11 mouse cellular contexts compared by ENCODE assay signal in the genomic region with DNA sequence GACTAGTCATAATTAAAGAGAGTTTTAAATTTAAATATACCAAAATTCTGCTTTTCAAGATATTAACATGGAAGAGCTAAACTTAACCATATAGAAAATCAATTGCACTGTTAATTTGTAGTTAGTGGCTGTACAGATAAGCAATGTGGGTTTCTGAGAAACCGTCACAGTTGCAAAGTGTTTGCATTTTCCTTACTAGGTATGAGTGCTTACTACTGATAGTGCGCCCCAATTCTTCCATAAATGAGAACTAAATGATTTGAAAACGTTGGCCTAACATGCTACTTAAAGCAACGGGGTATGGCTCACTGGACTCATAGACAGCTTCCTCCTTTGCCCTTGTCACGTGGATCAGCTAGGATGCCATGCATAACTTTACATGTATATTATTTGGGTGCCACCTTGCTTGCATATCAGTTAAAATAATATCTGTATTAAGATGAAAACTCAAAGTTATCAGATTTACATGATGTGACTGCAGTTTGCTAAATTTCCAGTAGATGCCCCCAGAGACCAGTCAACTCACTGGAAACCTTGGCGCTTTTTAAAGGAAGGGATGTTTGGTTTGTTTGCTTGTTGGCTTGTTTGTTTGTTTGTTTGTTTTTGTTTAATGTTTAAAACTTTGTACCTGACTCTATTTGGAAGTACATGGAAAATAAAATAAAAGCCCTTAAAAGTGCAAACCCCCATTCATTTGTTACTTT. TPM values are rescaled to one million over a fixed set of nuclear protein-coding genes. Genes with fewer than 3 reads are reported as not detected.
DNase-seq lines count a peak whose midpoint lies in the region; ATAC-seq and TF ChIP-seq lines count a peak whose summit lies in the region.
"Had no signal": no experiment of that assay in that cellular context is flagged by ENCODE, and none has a peak within 500 bp of the region (broad histone marks: within the 10 kb centered on the region; RNA-seq: fewer than 3 reads in every experiment).

No protein-coding gene starts in this region.

- no peak overlapping the region for H3K4me2 ChIP-seq in kidney, embryonic 14.5 days (replicated peaks; ENCODE audit: low read depth, low read length)
- H3K4me2 ChIP-seq: lung, embryonic 15.5 days had no signal

- H3K27me3 ChIP-seq in kidney, embryonic 14.5 days (ENCODE audit: control insufficient read depth, insufficient read depth, low read length): no peaks in the 10 kb centered on the region
- H3K27me3 ChIP-seq in E14TG2a.4 (ENCODE audit: insufficient read depth, low read length): no peaks in the 10 kb centered on the region
- H3K27me3 ChIP-seq: lung, embryonic 15.5 days had no signal

- no peak overlapping the region for H3K9ac ChIP-seq in kidney, embryonic 14.5 days (ENCODE audit: low read depth, low read length)
- H3K9ac ChIP-seq: lung, embryonic 15.5 days had no signal

- peak; percentile 56 for TF ChIP-seq CTCF in E14TG2a.4 (conservative IDR thresholded peaks at IDR 0.05; ENCODE audit: low read length)

- H3K4me3 ChIP-seq in kidney, embryonic 14.5 days (ENCODE audit: low read length): no peak overlapping the region
- H3K4me3 ChIP-seq in E14TG2a.4 (replicated peaks; ENCODE audit: low read length): no peak overlapping the region
- H3K4me3 ChIP-seq: lung, embryonic 15.5 days had no signal

- H3K4me1 ChIP-seq in kidney, embryonic 14.5 days (ENCODE audit: control insufficient read depth, insufficient read depth, low read length): no peaks in the 10 kb centered on the region
- H3K4me1 ChIP-seq in E14TG2a.4 (replicated peaks; ENCODE audit: low read depth, low read length): no peaks in the 10 kb centered on the region
- H3K4me1 ChIP-seq: lung, embryonic 15.5 days had no signal

- no peaks in the 10 kb centered on the region for H3K9me3 ChIP-seq in kidney, embryonic 14.5 days (ENCODE audit: control insufficient read depth, low read length)
- H3K9me3 ChIP-seq in E14TG2a.4 (ENCODE audit: low read length): no peaks in the 10 kb centered on the region
- H3K9me3 ChIP-seq: lung, embryonic 15.5 days had no signal

- ATAC-seq in kidney, embryonic 14.5 days (ENCODE audit: low FRiP score, low TSS enrichment): no peak
- no peak for ATAC-seq in erythroblast, adult 5-6 weeks (replicated peaks; ENCODE audit: low FRiP score, poor library complexity, severe bottlenecking)

- H3K36me3 ChIP-seq in kidney, embryonic 14.5 days (ENCODE audit: control insufficient read depth, insufficient read depth, low read length): no peaks in the 10 kb centered on the region
- H3K36me3 ChIP-seq in E14TG2a.4 (ENCODE audit: insufficient read depth, low read length): no peaks in the 10 kb centered on the region
- H3K36me3 ChIP-seq: lung, embryonic 15.5 days had no signal

- WGBS in kidney, embryonic 14.5 days: 59% methylated on average over 6 of the region's 6 CpGs

- DNase-seq in cerebellum, adult 9-10 months: peak; percentile 13
- no peak for DNase-seq in cerebellum, adult 8-10 months
- DNase-seq in kidney, postnatal 14 days: peak; percentile 20
- DNase-seq in induced T-regulatory cell, adult 2 months (ENCODE audit: low read depth): peak; percentile 9
- no peak for DNase-seq in thymus, postnatal 25 days

- H3K27ac ChIP-seq in kidney, embryonic 14.5 days (ENCODE audit: low read depth, low read length): no peak overlapping the region
- H3K27ac ChIP-seq: lung, embryonic 15.5 days had no signal

RNA-seq across cellular contexts. Expression of gene Ttc29, which starts 25.0 kb away (rescaled TPM):
- 0.23 TPM in 1 of 2 replicates, not detected in the other for polyA plus RNA-seq in kidney, embryonic 14.5 days (2014; fragmentation: Nextera tagmentation; extraction: Ambion mirVana)
- total RNA-seq in erythroblast, adult 5-6 weeks (2015; ENCODE audit: low replicate concordance): not detected in 2 replicates
- not detected in 2 replicates for total RNA-seq in erythroblast, adult 5-6 weeks (2017; ENCODE audit: low replicate concordance)
- total RNA-seq: common myeloid progenitor, adult 5-6 weeks; heart, postnatal 14 days had no signal

Comparison
In these comparisons a context has a peak if more than half of its experiments do, and no peak if none do; other contexts are left out.
1. DNase-seq: peak in cerebellum, adult 9-10 months (single experiment), kidney, postnatal 14 days (single experiment) and induced T-regulatory cell, adult 2 months (single experiment); none in cerebellum, adult 8-10 months (single experiment) and thymus, postnatal 25 days (single experiment).